Mouse (Mus musculus) liver, postnatal 0 days (tissue): ENCODE data around the gene Bfsp2.

ENCODE experiments used
- CTCF ChIP-seq: sonication (generic); IDR thresholded peaks from 2 replicates; pipeline ENCODE4 v1.5.1; 2016; ENCODE audit warnings: antibody characterized with exemption, low read depth
- EP300 ChIP-seq: IDR thresholded peaks from 2 replicates; pipeline ENCODE4 v1.6.1; 2016; ENCODE audit warnings: antibody characterized with exemption, low read depth, mild to moderate bottlenecking

DNA sequence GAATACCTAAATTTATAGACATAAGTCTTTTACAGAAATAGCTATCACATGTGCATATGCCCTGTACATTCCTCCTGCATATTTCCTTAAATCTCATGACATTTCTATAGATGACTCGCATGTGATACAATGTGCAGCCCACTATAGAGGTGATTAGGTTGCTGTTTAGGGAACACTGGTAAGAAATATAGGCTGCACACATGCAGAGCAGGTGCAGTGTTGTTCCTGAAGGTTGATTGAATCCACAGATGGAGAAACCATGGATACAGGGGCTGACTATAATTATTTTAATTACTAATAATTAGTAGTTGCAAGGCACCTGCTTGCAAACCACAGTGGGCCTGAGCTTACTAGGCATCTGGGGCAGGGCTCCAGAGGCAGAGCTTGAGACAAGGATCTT lies 48.5 kb downstream of the Bfsp2 start:
- TF ChIP-seq CTCF (no peak), EP300 (no peak)
